8 mouse cellular contexts compared by ENCODE assay signal in the genomic region with DNA sequence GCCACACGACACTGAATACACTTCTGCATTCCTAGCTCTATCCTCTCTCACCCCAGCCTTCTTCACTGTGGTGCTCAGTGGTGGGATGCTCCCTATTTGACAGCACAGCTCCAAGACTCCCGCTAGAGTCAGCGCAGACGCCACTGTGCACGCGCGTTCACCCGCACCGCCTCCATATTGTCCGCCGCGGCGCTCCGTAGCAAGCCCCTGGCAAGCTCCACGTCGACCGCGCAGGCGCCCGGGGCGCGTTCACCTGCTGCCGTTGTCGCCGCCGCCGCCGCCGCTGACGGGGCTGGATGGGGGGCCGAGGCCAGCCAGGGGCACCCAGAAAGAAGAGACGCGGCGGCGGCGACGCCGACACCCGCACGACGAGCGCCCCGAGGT. TPM values are rescaled to one million over a fixed set of nuclear protein-coding genes. Genes with fewer than 3 reads are reported as not detected.
A peak's percentile ranks its signal among the peaks of the same experiment; 100 is the strongest.
DNase-seq lines count a peak whose midpoint lies in the region; ATAC-seq and TF ChIP-seq lines count a peak whose summit lies in the region.

A gene (plus strand): TSS at position 248 of the 384 bp plus-strand sequence.

- H3K27ac ChIP-seq in bone marrow macrophage, adult 2 months (ENCODE audit: insufficient read depth, low read depth, low read length) = peak within 1 kb of the TSS; percentile 52
- peak within 1 kb of the TSS; percentile 60 for H3K27ac ChIP-seq in embryonic facial prominence, embryonic 15.5 days (replicated peaks)
- H3K27ac ChIP-seq in limb, embryonic 13.5 days = no peak within 1 kb of the TSS
- H3K27ac ChIP-seq in midbrain, embryonic 15.5 days = peak within 1 kb of the TSS; percentile 83
- H3K27ac ChIP-seq in spleen, adult 2 months (ENCODE audit: insufficient read depth, low read length) = peak within 1 kb of the TSS; percentile 23; the same call in 1 of the 2 replicates

- no peak for TF ChIP-seq CTCF in bone marrow macrophage, adult 2 months (IDR thresholded peaks at IDR 0.05; ENCODE audit: low read depth, low read length)
- no peak for TF ChIP-seq CTCF in spleen, adult 2 months (IDR thresholded peaks at IDR 0.05; ENCODE audit: extremely low read depth, insufficient read depth, insufficient read length, insufficient replicate concordance)

- H3K4me1 ChIP-seq in bone marrow macrophage, adult 2 months (ENCODE audit: control insufficient read depth, insufficient read depth, low read length) = peaks cover 23% of the 10 kb centered on the region
- peaks cover 19% of the 10 kb centered on the region for H3K4me1 ChIP-seq in embryonic facial prominence, embryonic 15.5 days
- H3K4me1 ChIP-seq in limb, embryonic 13.5 days = peaks cover 28% of the 10 kb centered on the region
- peaks cover 25% of the 10 kb centered on the region for H3K4me1 ChIP-seq in midbrain, embryonic 15.5 days
- H3K4me1 ChIP-seq in spleen, adult 2 months (ENCODE audit: control insufficient read depth, insufficient read depth, insufficient read length) = peaks cover 2% of the 10 kb centered on the region; the same call in 1 of the 2 replicates

- no peaks in the 10 kb centered on the region for H3K9me3 ChIP-seq in embryonic facial prominence, embryonic 15.5 days (replicated peaks)
- no peaks in the 10 kb centered on the region for H3K9me3 ChIP-seq in limb, embryonic 13.5 days
- no peaks in the 10 kb centered on the region for H3K9me3 ChIP-seq in midbrain, embryonic 15.5 days

- H3K36me3 ChIP-seq in embryonic facial prominence, embryonic 15.5 days = no peaks in the 10 kb centered on the region
- H3K36me3 ChIP-seq in limb, embryonic 13.5 days = peaks cover 4% of the 10 kb centered on the region; the same call in 1 of the 2 replicates
- H3K36me3 ChIP-seq in midbrain, embryonic 15.5 days (replicated peaks) = no peaks in the 10 kb centered on the region
- no peaks in the 10 kb centered on the region for H3K36me3 ChIP-seq in spleen, adult 2 months (ENCODE audit: control insufficient read depth, insufficient read depth, low read length)

- H3K27me3 ChIP-seq in embryonic facial prominence, embryonic 15.5 days = no peaks in the 10 kb centered on the region
- H3K27me3 ChIP-seq in limb, embryonic 13.5 days = no peaks in the 10 kb centered on the region
- H3K27me3 ChIP-seq in midbrain, embryonic 15.5 days (replicated peaks) = no peaks in the 10 kb centered on the region
- H3K27me3 ChIP-seq in spleen, adult 2 months (ENCODE audit: control insufficient read depth, insufficient read depth, low read length) = no peaks in the 10 kb centered on the region

- TF ChIP-seq POLR2A in bone marrow macrophage, adult 2 months (IDR thresholded peaks at IDR 0.05; ENCODE audit: borderline replicate concordance, low read depth, low read length) = no peak
- no peak for TF ChIP-seq POLR2A in spleen, adult 2 months (IDR thresholded peaks at IDR 0.05; ENCODE audit: low read depth, low read length)

- WGBS in embryonic facial prominence, embryonic 15.5 days = under 1% methylated on average over 43 of the region's 43 CpGs
- WGBS in limb, embryonic 13.5 days = under 1% methylated on average over 43 of the region's 43 CpGs
- WGBS in midbrain, embryonic 15.5 days = 1% methylated on average over 43 of the region's 43 CpGs
- 1% methylated on average over 35 of the region's 43 CpGs for WGBS in spleen, adult 2 months

- peak within 1 kb of the TSS; percentile 69 for H3K9ac ChIP-seq in embryonic facial prominence, embryonic 15.5 days
- peak within 1 kb of the TSS; percentile 91 for H3K9ac ChIP-seq in limb, embryonic 13.5 days
- peak within 1 kb of the TSS; percentile 96 for H3K9ac ChIP-seq in midbrain, embryonic 15.5 days

- H3K4me2 ChIP-seq in embryonic facial prominence, embryonic 15.5 days (replicated peaks) = peak within 1 kb of the TSS; percentile 95
- H3K4me2 ChIP-seq in limb, embryonic 13.5 days (replicated peaks) = peak within 1 kb of the TSS; percentile 99
- H3K4me2 ChIP-seq in midbrain, embryonic 15.5 days = peak within 1 kb of the TSS; percentile 100

- peak; percentile 86 for DNase-seq in A20 (ENCODE audit: low read depth, low spot score)
- peak; percentile 89 for DNase-seq in heart, adult 8-10 months (ENCODE audit: low spot score)
- DNase-seq in kidney, adult 9 months = peak; percentile 89
- peak; percentile 50 to 90 for DNase-seq in spleen, adult 2 months (ENCODE audit: low read depth in 1 of 2, low spot score in 2 of 2)

- peak within 1 kb of the TSS; percentile 73 for H3K4me3 ChIP-seq in bone marrow macrophage, adult 2 months (ENCODE audit: insufficient read depth, low read length)
- peak within 1 kb of the TSS; percentile 90 for H3K4me3 ChIP-seq in embryonic facial prominence, embryonic 15.5 days (replicated peaks)
- peak within 1 kb of the TSS; percentile 92 for H3K4me3 ChIP-seq in limb, embryonic 13.5 days
- H3K4me3 ChIP-seq in midbrain, embryonic 15.5 days = peak within 1 kb of the TSS; percentile 99
- H3K4me3 ChIP-seq in spleen, adult 2 months (ENCODE audit: extremely low read depth, insufficient read depth, insufficient read length) = peak within 1 kb of the TSS; percentile 91

- ATAC-seq in embryonic facial prominence, embryonic 15.5 days (ENCODE audit: insufficient number of reproducible peaks, low FRiP score, low TSS enrichment, low read depth) = peak; percentile 80
- ATAC-seq in limb, embryonic 13.5 days (ENCODE audit: low FRiP score, low read depth) = peak; percentile 88
- peak; percentile 96 for ATAC-seq in midbrain, embryonic 15.5 days (replicated peaks)

RNA-seq across cellular contexts. Expression of the gene that starts here (rescaled TPM):
- polyA plus RNA-seq in bone marrow macrophage, adult 2 months (2012; ENCODE audit: insufficient read depth, insufficient read length, missing spikeins) = 46.5 and 52.2 TPM in 2 replicates
- polyA plus RNA-seq in embryonic facial prominence, embryonic 15.5 days (2015; fragmentation: Nextera tagmentation; extraction: Ambion mirVana) = 50.3 and 51.3 TPM in 2 replicates
- total RNA-seq in heart, adult 8-10 months (2022) = 100 to 1,000 TPM; 361 to 439 (median 426) TPM
- 52.0 and 56.0 TPM in 2 replicates for polyA plus RNA-seq in limb, embryonic 13.5 days (2015; fragmentation: Nextera tagmentation; extraction: Ambion mirVana)
- 49.9 and 51.3 TPM in 2 replicates for polyA plus RNA-seq in midbrain, embryonic 15.5 days (2015; fragmentation: Nextera tagmentation; extraction: Ambion mirVana)
- polyA plus RNA-seq in spleen, adult 2 months (2012; rRNA removed) = 5.1 and 7.2 TPM in 2 replicates
